Mouse (Mus musculus) Patski (cell line): ENCODE data around the gene Gm11444. TPM values are rescaled to one million over a fixed set of nuclear protein-coding genes. Genes with fewer than 3 reads are reported as not detected.

Experiments
- ATAC-seq: fragments of 100-300 bp; one replicate; pipeline ENCODE4 v1.8.0; 2021
- CTCF ChIA-PET: fragments of 350-600 bp; sonication (Branson Sonifier 250); formaldehyde crosslinking; loops from one replicate; lab custom pipeline; 2022; ENCODE audit warnings: inconsistent platforms; lab: Charles Lee
- POLR2A ChIA-PET: fragments of 350-600 bp; sonication (Branson Sonifier 250); formaldehyde crosslinking; loops from one replicate; lab custom pipeline; 2022; ENCODE audit warnings: antibody characterized with exemption, inconsistent platforms; lab: Charles Lee
- DNase-seq: peaks from one replicate; pipeline ENCODE4 v3.0.0-alpha.2; 2011; ENCODE audit warnings: low read depth, low spot score
- H3K27me3 ChIP-seq: fragments of 371-371 bp; one replicate; pipeline ENCODE4 v1.5.1; 2021
- CTCF ChIP-seq: fragments of 100-300 bp; IDR thresholded peaks from one replicate; pipeline ENCODE4 v1.5.1; 2021
- in situ Hi-C: fragments of 300-500 bp; cut with MboI; formaldehyde crosslinking; loops from 3 replicates; pipeline ENCODE4 v1.11.1; 2018; ENCODE audit warnings: low pct_unique_long_range_greater_than_20kb, mixed read lengths
- polyA plus RNA-seq: library from polyadenylated mRNA; unstranded; gene quantifications from one replicate; pipeline ENCODE4 v1.2.3, GENCODE M21; 2021

The Gm11444 gene
- polyA plus RNA-seq: not detected

DNA sequence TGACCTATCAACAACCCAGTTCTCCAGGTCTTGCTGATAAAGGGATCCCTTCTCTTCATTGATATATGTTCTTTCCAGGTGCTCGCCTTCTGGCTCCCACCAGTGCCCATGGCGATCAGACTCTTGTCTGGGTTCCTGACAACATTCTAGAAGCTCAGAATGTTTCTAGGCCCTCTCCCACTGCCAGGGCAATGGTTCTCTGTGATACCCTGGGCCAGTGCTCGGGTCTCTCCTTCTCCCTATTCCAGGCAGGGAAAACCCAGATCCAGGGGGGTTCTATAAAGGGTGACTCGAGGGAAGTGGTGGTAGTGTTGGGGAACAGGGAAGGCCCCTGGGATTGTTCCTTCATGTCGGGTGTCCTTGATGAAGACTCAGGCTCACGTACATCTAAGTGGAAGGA lies at the start of gene Gm11444:
Gm11444 (minus strand) TSS at position 101 of the 400 bp plus-strand sequence.
- CTCF ChIA-PET: interaction anchor here (0.7 kb wide), 1 partner anchor 212 kb away, joined by 3 read pairs; no protein-coding TSS in a partner anchor
- in situ Hi-C loops: loop anchor here (25.0 kb wide), 1 partner anchor 537 kb away; no protein-coding TSS in a partner anchor
- ATAC-seq (no peak), DNase-seq (no peak)
- POLR2A ChIA-PET: no interaction called here
- no peak for TF ChIP-seq CTCF
- no peaks in the 10 kb centered on the region for H3K27me3 ChIP-seq

GRCm38 (mm10) chr11:85896335-85896985 lies 46.3 kb upstream of the Gm11444 start:
- TF ChIP-seq CTCF: no peak
- ChIA-PET POLR2A (no interaction called here), CTCF (no interaction called here)
- in situ Hi-C loops: no loop called here
- ATAC-seq (no peak), DNase-seq (no peak)
- peaks cover 81% of the 10 kb centered on the region for H3K27me3 ChIP-seq

GRCm38 (mm10) chr11:85894731-85895545 lies 44.8 kb upstream of the Gm11444 start:
- in situ Hi-C loops: no loop called here
- POLR2A ChIA-PET: no interaction called here
- CTCF ChIA-PET: no interaction called here

DNA sequence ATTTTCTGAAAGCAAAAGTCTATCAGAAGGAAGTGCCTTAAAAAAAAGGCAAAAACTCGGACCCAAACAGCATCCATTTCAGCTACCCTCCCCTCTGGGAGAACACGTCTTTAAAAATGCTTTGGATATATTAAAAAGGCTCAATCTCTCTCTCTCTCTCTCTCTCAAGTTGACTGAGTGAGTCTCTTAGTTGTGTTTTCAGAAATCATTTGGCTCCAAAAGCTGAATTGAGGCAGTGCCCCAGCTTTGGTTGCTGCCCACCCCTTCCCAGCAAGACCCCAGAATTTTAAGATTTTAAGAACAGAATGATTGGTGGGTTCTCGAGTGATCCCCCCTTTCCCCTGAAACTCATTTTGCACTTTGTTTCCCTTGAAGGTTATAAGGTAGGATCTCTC lies 44.0 kb upstream of the Gm11444 start:
- CTCF ChIA-PET: no interaction called here
- ATAC-seq (no peak), DNase-seq (no peak)
- in situ Hi-C loops: no loop called here
- TF ChIP-seq CTCF: no peak
- POLR2A ChIA-PET: interaction anchor here (0.7 kb wide), 1 partner anchor 26 kb away, joined by 6 read pairs; no protein-coding TSS in a partner anchor
- H3K27me3 ChIP-seq: peaks cover 73% of the 10 kb centered on the region

More at GRCm38 (mm10) chr11:85894731-85895545, 44.8 kb upstream of the Gm11444 start:
- DNase-seq (no peak), ATAC-seq (no peak)
- TF ChIP-seq CTCF: no peak
- H3K27me3 ChIP-seq: peaks cover 72% of the 10 kb centered on the region

DNA sequence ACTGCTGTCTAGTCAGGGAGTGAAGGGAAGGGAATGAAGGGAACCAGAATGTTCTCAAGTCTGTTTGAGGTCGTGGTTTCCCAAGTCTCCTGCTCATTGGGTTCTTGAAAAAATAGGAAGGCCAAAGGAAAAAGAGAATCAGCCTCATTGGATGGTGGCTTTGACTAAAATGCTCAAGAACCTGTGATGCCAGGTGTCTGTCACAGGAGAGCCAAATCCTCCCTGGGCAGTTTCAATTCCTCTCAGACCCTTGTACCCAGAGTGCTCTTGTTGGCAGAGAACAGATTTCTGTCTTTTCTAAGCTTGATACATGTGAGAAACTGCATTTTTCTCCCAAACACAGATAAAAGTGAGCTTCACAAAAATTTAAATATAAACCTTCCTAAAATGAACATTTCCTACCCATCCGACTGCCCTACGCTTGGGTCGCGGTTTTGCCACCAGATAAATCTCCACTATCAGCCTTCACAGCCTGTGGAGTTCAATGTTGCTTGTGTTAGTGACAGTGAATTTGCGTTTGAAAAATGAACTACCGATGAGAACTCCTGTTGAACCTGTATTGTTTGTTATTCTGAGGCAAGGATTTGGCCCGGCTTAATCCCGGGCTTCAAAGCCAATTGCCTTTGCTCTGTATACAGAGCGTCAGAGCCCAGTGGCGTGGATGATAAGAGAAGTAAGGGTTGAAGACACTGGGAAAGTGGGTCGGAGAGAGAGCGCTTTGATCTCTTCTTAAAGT lies 43.4 kb upstream of the Gm11444 start:
- in situ Hi-C loops: no loop called here
- ATAC-seq: no peak
- H3K27me3 ChIP-seq: peaks cover 75% of the 10 kb centered on the region
- ChIA-PET POLR2A (interaction anchor here (0.7 kb wide), 1 partner anchor 27 kb away, joined by 6 read pairs; no protein-coding TSS in a partner anchor), CTCF (no interaction called here)
- DNase-seq: no peak
- no peak for TF ChIP-seq CTCF

DNA sequence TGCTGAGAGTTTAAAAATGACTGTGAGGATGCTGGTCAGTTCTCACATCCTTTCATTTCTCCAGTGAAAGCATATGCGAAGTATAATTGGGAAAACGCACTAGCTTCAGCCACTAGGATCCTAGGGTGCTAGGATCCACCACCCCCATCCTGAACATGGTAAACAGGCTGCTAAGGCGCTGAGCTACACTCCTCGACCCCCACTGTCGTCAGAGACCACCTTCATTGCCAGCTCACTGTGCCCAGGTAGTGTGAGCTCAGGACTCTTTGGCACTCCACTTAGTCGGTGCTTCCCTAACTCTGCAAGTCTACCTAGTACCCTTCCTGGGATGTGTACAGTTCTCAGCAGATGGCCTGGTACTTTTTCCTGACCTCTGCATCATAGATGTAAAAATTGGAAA lies 42.6 kb upstream of the Gm11444 start:
- in situ Hi-C loops: no loop called here
- no peak for TF ChIP-seq CTCF
- no peak for DNase-seq
- CTCF ChIA-PET: no interaction called here
- no peak for ATAC-seq
- peaks cover 77% of the 10 kb centered on the region for H3K27me3 ChIP-seq
- POLR2A ChIA-PET: no interaction called here

DNA sequence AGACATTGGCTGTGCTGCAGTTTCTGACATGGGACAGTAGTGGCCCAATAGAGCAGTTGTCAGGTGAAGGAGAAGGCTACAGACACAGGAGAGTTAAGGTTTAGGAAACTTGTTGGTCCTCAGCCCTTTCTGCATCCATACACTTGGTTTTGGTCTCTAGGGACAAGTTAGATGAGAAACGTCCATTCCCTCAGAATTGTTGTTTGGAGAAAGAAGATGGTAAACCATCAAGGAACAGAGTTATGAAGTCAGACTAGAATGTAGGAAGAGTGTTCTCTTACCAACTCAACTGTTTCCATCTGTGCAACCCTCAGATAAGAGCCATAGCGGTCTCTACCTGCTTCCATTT lies 41.5 kb upstream of the Gm11444 start:
- ChIA-PET CTCF (interaction anchor here (1.0 kb wide), 1 partner anchor 53 kb away, joined by 3 read pairs; no protein-coding TSS in a partner anchor), POLR2A (interaction anchor here (0.7 kb wide), 1 partner anchor 17 kb away, joined by 3 read pairs; no protein-coding TSS in a partner anchor)
- TF ChIP-seq CTCF: no peak
- peaks cover 78% of the 10 kb centered on the region for H3K27me3 ChIP-seq
- ATAC-seq: no peak
- no peak for DNase-seq
- in situ Hi-C loops: no loop called here

DNA sequence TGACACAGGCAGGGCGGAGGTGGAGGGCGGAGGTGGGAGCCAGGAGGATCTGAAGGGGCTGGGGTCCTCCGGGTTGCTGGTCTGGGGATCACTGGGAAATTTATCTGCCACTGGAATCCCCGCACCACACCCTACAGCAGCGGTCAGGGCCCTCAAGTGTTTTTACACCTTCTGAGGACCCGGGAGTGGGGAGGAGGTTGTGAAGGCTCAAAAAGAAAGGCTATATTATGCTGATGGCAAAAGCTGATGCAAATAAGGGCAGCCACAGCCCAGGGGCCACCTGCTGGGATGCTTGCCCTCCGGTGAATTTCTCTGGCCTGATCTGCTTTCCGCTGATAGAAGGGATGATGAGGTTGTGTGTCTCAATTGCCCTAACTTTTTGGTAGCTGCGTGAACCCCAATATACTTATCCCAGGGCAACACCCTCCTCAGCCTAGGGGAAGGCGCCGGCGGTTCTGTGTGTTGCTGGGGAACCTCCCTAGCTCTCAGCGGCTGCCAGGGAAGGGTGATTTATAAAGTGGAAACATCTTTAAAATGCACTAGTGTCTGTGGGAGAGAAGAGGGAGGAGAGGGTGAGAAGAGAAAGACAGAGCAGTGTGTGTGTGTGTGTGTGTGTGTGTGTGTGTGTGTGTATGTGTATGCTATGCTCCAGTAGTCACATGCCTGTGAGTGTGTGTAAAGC lies 41.0 kb upstream of the Gm11444 start:
- no peak for TF ChIP-seq CTCF
- ATAC-seq (no peak), DNase-seq (no peak)
- POLR2A ChIA-PET: interaction anchor here (0.6 kb wide), 1 partner anchor 93 kb away, joined by 3 read pairs; no protein-coding TSS in a partner anchor
- CTCF ChIA-PET: interaction anchor here (1.0 kb wide), 1 partner anchor 53 kb away, joined by 3 read pairs; no protein-coding TSS in a partner anchor
- in situ Hi-C loops: no loop called here
- H3K27me3 ChIP-seq: peaks cover 81% of the 10 kb centered on the region

DNA sequence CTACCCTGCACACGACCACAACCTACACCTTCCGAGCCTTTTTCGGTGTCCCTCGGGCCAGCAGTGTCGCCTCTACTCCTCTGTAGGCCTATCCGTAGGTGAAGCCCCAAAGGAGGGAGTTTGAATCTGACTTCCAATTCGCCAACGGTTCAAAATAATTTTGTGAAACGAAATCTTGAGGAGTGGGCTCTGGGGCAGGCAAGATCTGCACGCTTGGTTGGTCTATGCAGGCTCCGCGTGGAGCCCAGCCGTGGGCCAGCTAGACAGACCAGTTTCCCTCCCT lies 40.4 kb upstream of the Gm11444 start:
- H3K27me3 ChIP-seq: peaks cover 82% of the 10 kb centered on the region
- in situ Hi-C loops: no loop called here
- ATAC-seq: no peak
- no peak for DNase-seq
- ChIA-PET CTCF (no interaction called here), POLR2A (no interaction called here)
- TF ChIP-seq CTCF: no peak
